Mouse (Mus musculus): ENCODE results near the gene Armc7.

The Armc7 gene

GRCm38 (mm10) chr11:115475025-115475757 is at the start of gene Armc7:
Gene Armc7 (plus strand): TSS chr11:115475667.
- ATAC-seq (ENCODE audit: insufficient number of reproducible peaks, low FRiP score, low TSS enrichment) = peak; percentile 89

- no peak for ATAC-seq (ENCODE audit: insufficient number of reproducible peaks, low FRiP score, low TSS enrichment)
Observed at GRCm38 (mm10) chr11:115425671-115426070, 49.8 kb upstream of the Armc7 start.

GRCm38 (mm10) chr11:115427482-115428331 is 47.8 kb upstream of the Armc7 start:
- peak; percentile 45; the same call in 1 of the 2 replicates for ATAC-seq (ENCODE audit: insufficient number of reproducible peaks, low FRiP score, low TSS enrichment)

GRCm38 (mm10) chr11:115429307-115429706 is 46.2 kb upstream of the Armc7 start:
- no peak for ATAC-seq (ENCODE audit: insufficient number of reproducible peaks, low FRiP score, low TSS enrichment)

GRCm38 (mm10) chr11:115430561-115430960 is 44.9 kb upstream of the Armc7 start:
- no peak for ATAC-seq (ENCODE audit: insufficient number of reproducible peaks, low FRiP score, low TSS enrichment)

GRCm38 (mm10) chr11:115432814-115433213 is 42.7 kb upstream of the Armc7 start:
- no peak for ATAC-seq (ENCODE audit: insufficient number of reproducible peaks, low FRiP score, low TSS enrichment)

- no peak for ATAC-seq (ENCODE audit: insufficient number of reproducible peaks, low FRiP score, low TSS enrichment)
Observed at GRCm38 (mm10) chr11:115433342-115433741, 42.1 kb upstream of the Armc7 start.

GRCm38 (mm10) chr11:115435596-115436337 is 39.7 kb upstream of the Armc7 start:
- ATAC-seq (ENCODE audit: insufficient number of reproducible peaks, low FRiP score, low TSS enrichment) = peak; percentile 89; the same call in 1 of the 2 replicates

GRCm38 (mm10) chr11:115437571-115438122 is 37.8 kb upstream of the Armc7 start:
- ATAC-seq (ENCODE audit: insufficient number of reproducible peaks, low FRiP score, low TSS enrichment) = no peak

- ATAC-seq (ENCODE audit: insufficient number of reproducible peaks, low FRiP score, low TSS enrichment) = no peak
Observed at GRCm38 (mm10) chr11:115439326-115439725, 36.1 kb upstream of the Armc7 start.

- no peak for ATAC-seq (ENCODE audit: insufficient number of reproducible peaks, low FRiP score, low TSS enrichment)
Observed at GRCm38 (mm10) chr11:115439906-115440595, 35.4 kb upstream of the Armc7 start, which contains the start of gene Trim80. Gene Trim80 (plus strand): TSS chr11:115440545.

GRCm38 (mm10) chr11:115441417-115441816 is 34.0 kb upstream of the Armc7 start:
- ATAC-seq (ENCODE audit: insufficient number of reproducible peaks, low FRiP score, low TSS enrichment) = no peak

GRCm38 (mm10) chr11:115446906-115447305 is 28.6 kb upstream of the Armc7 start:
- no peak for ATAC-seq (ENCODE audit: insufficient number of reproducible peaks, low FRiP score, low TSS enrichment)

GRCm38 (mm10) chr11:115447321-115447885 is 28.1 kb upstream of the Armc7 start:
- ATAC-seq (ENCODE audit: insufficient number of reproducible peaks, low FRiP score, low TSS enrichment) = no peak

GRCm38 (mm10) chr11:115448075-115448474 is 27.4 kb upstream of the Armc7 start:
- ATAC-seq (ENCODE audit: insufficient number of reproducible peaks, low FRiP score, low TSS enrichment) = no peak

GRCm38 (mm10) chr11:115448998-115449397 is 26.5 kb upstream of the Armc7 start:
- no peak for ATAC-seq (ENCODE audit: insufficient number of reproducible peaks, low FRiP score, low TSS enrichment)

GRCm38 (mm10) chr11:115450176-115450575 is 25.3 kb upstream of the Armc7 start:
- no peak for ATAC-seq (ENCODE audit: insufficient number of reproducible peaks, low FRiP score, low TSS enrichment)

- ATAC-seq (ENCODE audit: insufficient number of reproducible peaks, low FRiP score, low TSS enrichment) = no peak
Observed at GRCm38 (mm10) chr11:115451781-115452241, 23.7 kb upstream of the Armc7 start.

- no peak for ATAC-seq (ENCODE audit: insufficient number of reproducible peaks, low FRiP score, low TSS enrichment)
Observed at GRCm38 (mm10) chr11:115452281-115452860, 23.1 kb upstream of the Armc7 start.

Measured in cerebellum, adult (tissue).